Comparison of ENCODE assay signal across 8 mouse cellular contexts in the genomic region with DNA sequence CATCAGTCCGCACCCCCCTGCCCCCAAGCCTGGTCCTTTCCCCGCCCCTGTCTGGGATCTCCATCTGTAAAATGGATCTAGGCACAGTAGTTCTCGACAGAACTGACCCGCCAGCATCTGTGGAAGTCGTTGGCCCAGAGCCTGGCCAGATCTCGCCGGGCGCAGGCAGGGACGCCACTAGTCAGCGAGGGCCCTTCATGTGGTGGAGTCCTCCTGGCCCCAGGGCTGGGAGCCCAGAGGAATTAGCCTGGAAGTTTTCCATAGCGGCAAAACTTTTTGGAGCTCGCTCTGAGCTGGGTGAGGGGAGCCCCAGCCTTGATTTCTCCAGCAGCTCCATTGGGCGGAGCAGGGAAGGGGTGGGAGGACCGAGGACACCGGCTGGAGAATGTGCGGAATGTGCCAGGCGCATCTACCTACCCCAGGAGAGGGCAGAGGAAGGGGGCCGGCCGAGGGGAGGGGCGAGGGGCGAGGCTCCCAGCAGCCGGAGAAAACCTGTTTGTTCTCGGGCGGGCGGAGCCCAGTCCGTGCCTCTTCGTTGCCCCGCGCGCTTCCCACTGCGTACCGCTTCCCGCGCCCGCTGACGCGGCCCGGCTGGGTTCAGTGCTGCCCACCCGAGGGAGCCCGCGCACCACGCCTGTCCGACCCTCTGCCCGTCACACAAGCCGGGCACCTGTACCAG. TPM values are rescaled to one million over a fixed set of nuclear protein-coding genes. Genes with fewer than 3 reads are reported as not detected.
DNase-seq lines count a peak whose midpoint lies in the region; TF ChIP-seq lines count a peak whose summit lies in the region.

A gene (plus strand): TSS at position 499 of the 679 bp plus-strand sequence.

- H3K4me1 ChIP-seq in heart, adult 2 months (ENCODE audit: control insufficient read depth, insufficient read depth, low read length): no peaks in the 10 kb centered on the region; the same call in none of the 2 replicates
- H3K4me1 ChIP-seq in lung, adult 2 months (ENCODE audit: control insufficient read depth, insufficient read depth, low read length): no peaks in the 10 kb centered on the region

- peak within 1 kb of the TSS; percentile 23; the same call in 1 of the 2 replicates for H3K27ac ChIP-seq in heart, adult 2 months

- WGBS in heart, adult 2 months: 17% methylated on average over 42 of the region's 45 CpGs
- 37% methylated on average over 45 of the region's 45 CpGs for WGBS in lung, adult 2 months

- H3K79me2 ChIP-seq in heart, adult 2 months (replicated peaks; ENCODE audit: control insufficient read depth, insufficient read depth, low read length): no peaks in the 10 kb centered on the region

- peak within 1 kb of the TSS; percentile 45 for H3K4me3 ChIP-seq in heart, adult 2 months
- peak within 1 kb of the TSS; percentile 59 for H3K4me3 ChIP-seq in lung, adult 2 months (replicated peaks; ENCODE audit: extremely low read depth, low read depth, low read length)

- TF ChIP-seq EP300 in heart, adult 2 months (IDR thresholded peaks at IDR 0.05; ENCODE audit: insufficient read depth, low read depth, low read length): 0 out of 2 replicates have a peak, but pooled peaks have one; percentile 24

- no peaks in the 10 kb centered on the region for H3K27me3 ChIP-seq in heart, adult 2 months (ENCODE audit: control insufficient read depth, insufficient read depth, low read length)

- peak; percentile 91 for DNase-seq in R1 (ENCODE audit: low read depth, low spot score)
- peak; percentile 70 for DNase-seq in embryo, embryonic 11 days
- peak; percentile 56 to 67 for DNase-seq in heart, adult 2 months
- DNase-seq in kidney, adult 11 months: peak; percentile 81
- DNase-seq in lung, adult 2 months: peak; percentile 62
- DNase-seq in ovary, adult 18-20 months (ENCODE audit: low spot score): peak; percentile 50
- DNase-seq in spleen, postnatal 36 days (ENCODE audit: low spot score in 2 of 2): no peak
- DNase-seq in cerebellum, adult 11-12 months: no peak

- 0 out of 2 replicates have a peak, but pooled peaks have one; percentile 28 for TF ChIP-seq POLR2A in heart, adult 2 months (IDR thresholded peaks at IDR 0.05; ENCODE audit: insufficient read depth, low read depth, low read length)
- TF ChIP-seq POLR2A in lung, adult 2 months (IDR thresholded peaks at IDR 0.05; ENCODE audit: borderline replicate concordance, extremely low read depth, low read depth, low read length): peak; percentile 14; the same call in 1 of the 2 replicates

- TF ChIP-seq CTCF in heart, adult 2 months (IDR thresholded peaks at IDR 0.05): no peak
- TF ChIP-seq CTCF in lung, adult 2 months (IDR thresholded peaks at IDR 0.05; ENCODE audit: insufficient read depth, low read length): no peak

- H3K36me3 ChIP-seq in heart, adult 2 months (ENCODE audit: control insufficient read depth, insufficient read depth, low read length): no peaks in the 10 kb centered on the region

- peak within 1 kb of the TSS; percentile 83 for H3K9ac ChIP-seq in heart, adult 2 months (ENCODE audit: low read depth, low read length)

- intact Hi-C loops in heart, adult 2 months (cut with DNase I): no loop called here

RNA-seq across cellular contexts. Expression of the gene that starts here (rescaled TPM):
- 1 to 10 TPM in 1 of 2 experiments, under 1 TPM in 1; 0.81 to 1.2 TPM for total RNA-seq in heart, adult 2 months (2021)
- 1.2 and 1.8 TPM in 2 replicates for polyA plus RNA-seq in heart, adult 2 months (2012; rRNA removed)
- 2.9 and 5.6 TPM in 2 replicates for polyA plus RNA-seq in lung, adult 2 months (2012; rRNA removed)

Comparison
In these comparisons a context has a peak if more than half of its experiments do, and no peak if none do; other contexts are left out.
1. DNase-seq: peak in R1 (single experiment), embryo, embryonic 11 days (single experiment), heart, adult 2 months (2 of 2), kidney, adult 11 months (single experiment), lung, adult 2 months (single experiment) and ovary, adult 18-20 months (single experiment); none in spleen, postnatal 36 days (0 of 2) and cerebellum, adult 11-12 months (single experiment).